Mouse (Mus musculus): ENCODE data around the gene Glcci1.

Glcci1 gene

DNA sequence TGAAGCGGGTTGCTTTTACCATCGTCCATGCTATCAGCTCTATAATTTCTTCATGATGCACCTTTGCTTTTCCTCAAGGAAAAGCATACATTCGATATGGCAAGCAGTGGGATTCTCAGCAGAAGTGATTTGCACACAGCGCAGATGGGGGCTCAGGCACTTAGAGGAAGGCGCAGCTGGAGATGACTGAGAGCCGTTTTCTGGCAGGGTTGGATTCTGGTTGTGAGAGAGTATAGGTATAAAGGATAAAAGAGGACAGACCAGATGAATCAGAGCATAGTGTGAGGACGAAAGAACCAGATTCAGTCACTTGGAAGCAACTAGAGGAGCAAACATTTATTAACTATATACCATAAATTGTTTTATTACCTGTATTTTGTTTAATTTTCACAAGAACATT lies 36.4 kb downstream of the Glcci1 start:
- no peak for DNase-seq (ENCODE audit: low spot score in 2 of 2)

DNA sequence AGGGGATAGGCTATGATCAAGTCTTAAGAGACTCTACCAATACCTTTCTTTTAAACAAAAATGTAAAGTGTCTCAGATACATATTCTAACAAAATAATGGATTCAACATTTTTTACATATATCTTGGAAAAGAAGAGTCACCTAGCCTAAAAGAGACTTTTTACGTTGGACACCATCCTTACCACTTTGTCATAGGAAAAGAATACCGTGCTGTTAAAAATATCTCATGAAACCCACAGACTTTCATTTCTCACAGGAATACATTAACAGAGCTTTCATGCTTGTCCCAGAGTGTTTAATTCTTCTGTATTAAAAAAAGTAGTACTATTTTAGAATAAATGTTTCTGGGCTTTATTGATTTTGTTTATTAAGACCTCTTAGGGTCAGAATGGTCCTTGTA lies 41.8 kb downstream of the Glcci1 start:
- DNase-seq (ENCODE audit: low spot score in 2 of 2) = no peak

DNA sequence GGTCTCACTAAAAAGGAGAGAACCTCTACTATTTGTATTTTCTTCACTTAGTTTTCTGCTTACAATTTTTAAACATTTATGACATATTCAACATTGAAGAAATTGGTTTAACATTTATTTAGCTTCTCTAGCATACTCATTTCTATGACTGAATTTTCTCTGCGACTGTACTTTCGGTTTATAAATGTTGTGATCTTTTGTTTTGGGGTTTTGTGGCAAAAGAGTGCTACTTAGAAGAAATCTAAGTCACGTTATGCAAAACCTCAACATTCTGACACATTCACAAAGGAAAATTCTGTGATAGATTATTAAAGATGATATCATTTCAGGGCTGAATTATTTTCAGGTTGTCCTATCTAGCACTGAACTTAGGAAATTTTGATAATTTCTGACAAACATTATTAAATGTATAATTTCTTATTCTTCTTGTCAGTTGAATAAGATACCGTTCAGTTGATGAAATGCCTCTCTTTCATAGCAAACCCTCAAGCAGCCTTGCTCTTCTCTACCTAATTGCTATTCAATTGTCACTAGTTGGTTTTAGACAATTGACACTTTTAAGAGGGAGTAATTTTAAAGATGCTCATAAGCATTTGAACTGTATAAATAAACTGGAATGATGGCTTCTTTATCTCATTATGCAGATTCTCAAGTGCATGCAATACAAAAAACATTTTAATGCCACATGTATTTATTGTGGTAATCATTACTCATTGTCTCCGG lies 47.6 kb downstream of the Glcci1 start:
- DNase-seq (ENCODE audit: low spot score in 2 of 2) = no peak

DNA sequence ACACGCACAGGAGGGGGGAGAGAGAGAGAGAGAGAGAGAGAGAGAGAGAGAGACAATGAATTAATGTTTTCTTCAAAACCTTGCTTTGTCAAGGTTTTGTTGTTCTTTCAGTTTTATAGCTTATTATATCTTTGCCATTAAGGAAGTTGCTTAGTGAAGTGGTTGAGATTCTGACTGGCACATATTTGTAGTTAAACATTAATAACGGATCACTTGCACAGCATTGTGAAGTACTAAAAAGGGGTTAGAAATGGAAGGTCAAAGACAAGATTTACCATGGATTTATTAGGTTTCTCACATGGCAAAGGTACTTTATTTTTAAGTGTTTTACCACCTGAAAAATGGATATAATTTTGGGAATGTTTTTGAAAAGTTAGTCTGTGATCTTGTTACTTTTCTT lies 51.3 kb downstream of the Glcci1 start:
- DNase-seq (ENCODE audit: low spot score in 2 of 2) = no peak

DNA sequence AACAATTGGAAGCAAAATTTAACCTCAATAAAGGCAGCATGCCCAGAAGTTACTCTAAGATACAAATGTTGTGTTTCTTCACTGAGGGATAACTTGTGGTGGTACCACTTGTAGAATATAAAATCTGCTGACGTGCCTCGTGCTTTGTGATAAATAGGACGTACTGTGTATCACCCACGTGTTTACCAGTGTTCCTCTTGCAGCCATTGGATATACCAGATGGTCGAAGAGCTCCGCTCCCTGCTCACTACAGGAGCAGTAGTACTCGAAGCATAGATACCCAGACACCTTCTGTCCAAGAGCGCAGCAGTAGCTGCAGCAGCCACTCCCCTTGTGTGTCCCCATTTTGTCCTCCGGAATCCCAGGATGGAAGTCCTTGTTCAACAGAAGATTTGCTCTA lies 73.0 kb downstream of the Glcci1 start:
- DNase-seq (ENCODE audit: low spot score in 2 of 2) = no peak

DNA sequence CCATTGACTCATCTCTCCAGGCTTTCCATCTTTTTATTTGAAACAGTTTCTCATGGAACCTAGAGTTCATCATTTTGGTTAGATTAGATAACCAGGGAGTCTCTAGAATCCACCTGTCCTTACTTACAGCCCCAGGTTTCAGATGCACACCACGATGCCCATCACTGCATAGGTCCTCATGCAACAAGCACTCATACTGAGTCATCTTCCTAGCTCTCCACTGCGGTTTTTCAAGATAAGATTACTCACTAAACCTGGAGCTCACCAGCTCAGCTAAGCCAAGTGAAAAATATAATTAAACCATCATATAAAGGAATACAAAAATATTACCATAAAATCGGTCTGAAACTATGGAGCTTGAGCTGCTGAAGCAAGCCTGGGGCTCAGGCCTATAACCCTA lies 74.5 kb downstream of the Glcci1 start:
- DNase-seq (ENCODE audit: low spot score in 2 of 2) = no peak

DNA sequence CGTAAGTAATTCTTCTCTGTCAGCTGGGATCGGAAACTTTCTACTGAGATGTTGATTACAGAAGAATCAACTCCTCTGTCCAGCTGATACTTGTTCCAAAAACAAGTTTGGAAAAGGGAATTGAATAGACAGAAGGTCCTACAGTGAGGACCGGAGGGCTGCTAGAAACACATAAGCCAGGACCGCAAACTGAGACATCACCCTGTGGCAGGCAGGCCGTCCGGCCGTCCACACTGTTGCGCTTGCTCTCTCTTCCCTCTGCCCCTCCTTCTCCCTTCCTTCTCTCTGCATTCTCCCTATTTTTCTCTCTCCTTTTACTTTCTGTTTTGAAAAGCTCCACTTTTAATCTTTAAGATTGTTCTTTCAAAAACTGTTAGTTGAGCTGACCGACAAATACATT lies 82.3 kb downstream of the Glcci1 start:
- no peak for DNase-seq (ENCODE audit: low spot score in 2 of 2)

DNA sequence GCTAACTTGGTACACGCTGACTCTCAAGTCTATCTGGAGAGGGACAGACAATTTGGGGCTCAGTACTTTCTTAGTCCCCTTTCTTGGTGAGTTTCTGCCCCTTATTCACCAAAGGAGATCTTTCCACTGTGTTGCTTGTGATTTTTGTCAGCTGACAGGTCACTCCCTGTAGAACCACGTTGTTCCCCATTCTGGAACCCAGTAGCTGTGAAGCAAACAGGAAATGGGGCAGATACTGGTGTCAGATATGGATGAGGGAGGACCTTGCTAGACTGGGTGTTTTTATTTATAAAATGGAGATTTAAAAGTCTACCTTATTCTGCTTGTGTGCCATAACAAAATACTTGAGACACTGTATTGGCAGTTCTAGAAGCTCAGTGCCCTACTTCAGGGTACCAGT lies 108.0 kb downstream of the Glcci1 start:
- DNase-seq (ENCODE audit: low spot score in 2 of 2) = peak in 1 of 2 experiments; percentile 9

DNA sequence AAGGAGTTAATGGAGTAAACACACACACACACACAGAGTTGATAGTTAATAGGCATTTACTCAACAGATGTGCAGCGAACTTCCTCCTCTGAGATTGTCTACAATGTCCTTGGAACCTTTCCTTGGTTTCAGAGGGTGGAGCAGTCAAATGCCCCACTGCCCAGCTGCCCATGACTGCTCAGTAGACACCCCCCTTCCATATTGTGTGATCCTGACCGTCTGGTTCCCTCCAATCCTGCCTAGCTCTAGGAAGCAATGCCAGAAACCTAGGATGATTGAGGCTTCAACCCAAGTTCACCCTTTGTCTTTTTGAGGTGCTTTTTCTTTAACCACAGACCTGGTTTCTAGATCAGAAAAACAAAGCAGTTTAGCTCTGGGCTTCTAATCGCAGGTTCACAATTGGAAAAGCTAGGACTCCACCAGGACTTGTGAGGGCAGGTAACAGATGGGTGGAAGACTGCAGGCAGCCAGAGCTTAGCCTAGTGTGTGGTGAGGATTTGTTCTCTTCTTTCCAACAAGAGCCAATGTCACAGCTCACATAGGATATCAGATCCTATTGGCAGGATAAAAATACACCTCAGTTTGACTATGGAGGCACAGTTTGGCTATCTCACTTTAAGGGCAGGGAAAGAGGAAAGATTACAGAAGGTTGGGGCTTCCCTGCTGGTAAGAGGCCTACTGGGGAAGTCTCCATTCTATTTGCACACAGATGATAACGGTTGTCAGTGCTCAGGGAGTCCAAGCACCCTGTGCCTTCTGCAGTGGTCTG lies 110.4 kb downstream of the Glcci1 start:
- DNase-seq (ENCODE audit: low spot score in 2 of 2) = no peak

DNA sequence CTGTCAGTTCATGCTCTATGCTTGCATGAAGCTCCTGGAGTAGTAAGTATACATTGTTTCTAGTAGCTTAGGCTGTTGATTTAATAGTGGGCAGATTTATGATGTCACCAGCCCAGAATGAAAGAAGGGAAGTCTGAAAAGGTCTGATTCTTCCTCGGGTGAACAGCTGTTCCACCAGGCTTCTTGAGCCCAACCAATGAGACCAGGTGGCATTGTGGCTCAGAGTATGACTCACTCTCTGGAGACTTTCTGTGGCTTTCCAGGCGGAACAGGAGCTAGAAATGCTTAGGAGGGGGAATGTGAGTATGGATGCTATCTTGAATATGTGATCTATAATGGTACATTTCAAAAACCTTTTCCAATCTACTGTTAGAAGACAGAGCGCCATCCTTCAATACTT lies 113.6 kb downstream of the Glcci1 start:
- DNase-seq (ENCODE audit: low spot score in 2 of 2) = no peak

DNA sequence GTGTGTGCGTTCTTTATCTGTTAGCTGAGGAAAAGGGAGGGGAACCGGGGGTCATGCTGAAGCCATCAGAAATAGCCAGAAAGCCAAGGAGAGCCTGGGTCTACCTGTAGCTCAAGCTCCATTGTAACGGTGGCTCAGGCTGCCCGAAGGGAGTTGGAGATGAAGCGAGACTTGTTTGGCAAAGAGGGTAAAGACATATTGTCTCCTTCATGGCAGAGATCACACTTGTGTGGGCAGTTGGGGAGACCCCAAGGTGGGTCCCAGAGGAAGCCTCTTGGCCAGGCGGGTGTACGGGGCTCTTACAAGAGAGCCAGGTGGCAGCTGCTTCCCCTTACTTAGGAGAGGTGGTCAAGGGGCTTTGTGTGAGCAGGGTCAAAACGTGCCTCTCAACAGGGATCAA lies 118.8 kb downstream of the Glcci1 start:
- DNase-seq (ENCODE audit: low spot score in 2 of 2) = no peak

DNA sequence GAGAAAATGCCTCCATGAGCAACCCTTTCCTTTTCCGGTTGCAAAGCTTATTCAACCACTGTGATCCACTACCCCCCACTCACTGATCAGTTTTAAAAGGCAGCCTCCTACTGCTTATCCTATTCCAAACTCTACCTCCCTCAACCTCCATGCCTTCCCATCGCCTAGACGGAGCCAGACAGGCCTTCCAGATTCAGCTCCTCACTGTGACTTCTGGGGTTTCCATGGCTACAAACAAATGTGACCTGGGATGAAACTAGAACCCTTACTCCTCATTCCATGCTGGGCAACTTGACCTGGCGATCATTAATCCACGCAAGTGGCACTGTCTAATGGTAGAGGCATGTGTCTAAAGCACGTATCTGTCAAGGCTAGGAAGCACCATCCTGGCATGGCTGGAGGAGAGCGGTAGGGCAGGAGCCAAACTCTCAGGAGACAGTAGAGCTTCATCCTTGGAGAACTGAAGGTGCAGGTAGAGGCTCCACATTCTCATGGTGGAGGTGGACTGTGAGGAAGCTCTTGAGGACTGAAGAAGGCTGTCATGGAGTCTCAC lies 119.4 kb downstream of the Glcci1 start:
- DNase-seq (ENCODE audit: low spot score in 2 of 2) = no peak

DNA sequence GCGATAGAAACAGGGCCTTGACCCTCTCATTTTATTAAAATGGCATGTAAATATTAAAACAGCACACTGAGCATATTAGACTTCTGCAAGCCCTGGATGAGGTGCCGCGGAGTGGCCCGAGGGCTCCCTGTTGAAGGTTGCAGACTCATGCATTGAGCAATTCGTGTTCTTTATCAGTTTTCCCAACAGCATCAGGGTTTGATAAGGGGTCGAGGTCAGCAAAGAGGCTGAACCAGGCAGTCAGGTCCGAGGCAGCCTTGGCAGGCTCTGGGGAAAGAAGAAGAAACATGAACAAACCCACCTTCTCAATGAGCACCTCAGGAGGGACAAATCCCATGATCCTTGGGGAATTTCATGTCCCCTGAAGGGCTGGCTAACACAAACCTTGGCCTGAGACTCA lies 121.1 kb downstream of the Glcci1 start:
- no peak for DNase-seq (ENCODE audit: low spot score in 2 of 2)

DNA sequence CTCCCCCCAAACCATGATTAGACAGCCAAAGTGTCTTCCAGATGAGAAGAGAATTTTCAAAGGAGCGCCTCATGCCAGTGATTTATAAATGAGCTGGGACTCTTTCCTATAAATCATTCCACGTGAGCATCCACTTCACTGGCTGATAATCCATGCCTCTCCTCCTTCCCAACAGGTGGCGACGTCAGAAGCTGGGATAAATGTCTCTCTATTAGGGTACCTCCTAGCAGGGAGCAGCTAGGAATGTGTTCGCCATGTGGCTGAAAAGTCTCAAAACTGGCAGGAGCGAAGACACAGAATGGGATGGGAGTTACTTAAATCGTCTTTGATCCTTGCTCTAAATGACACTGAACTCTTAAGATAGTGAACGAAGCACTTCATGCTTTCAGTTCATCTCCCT lies 122.0 kb downstream of the Glcci1 start:
- DNase-seq (ENCODE audit: low spot score in 2 of 2) = no peak

DNA sequence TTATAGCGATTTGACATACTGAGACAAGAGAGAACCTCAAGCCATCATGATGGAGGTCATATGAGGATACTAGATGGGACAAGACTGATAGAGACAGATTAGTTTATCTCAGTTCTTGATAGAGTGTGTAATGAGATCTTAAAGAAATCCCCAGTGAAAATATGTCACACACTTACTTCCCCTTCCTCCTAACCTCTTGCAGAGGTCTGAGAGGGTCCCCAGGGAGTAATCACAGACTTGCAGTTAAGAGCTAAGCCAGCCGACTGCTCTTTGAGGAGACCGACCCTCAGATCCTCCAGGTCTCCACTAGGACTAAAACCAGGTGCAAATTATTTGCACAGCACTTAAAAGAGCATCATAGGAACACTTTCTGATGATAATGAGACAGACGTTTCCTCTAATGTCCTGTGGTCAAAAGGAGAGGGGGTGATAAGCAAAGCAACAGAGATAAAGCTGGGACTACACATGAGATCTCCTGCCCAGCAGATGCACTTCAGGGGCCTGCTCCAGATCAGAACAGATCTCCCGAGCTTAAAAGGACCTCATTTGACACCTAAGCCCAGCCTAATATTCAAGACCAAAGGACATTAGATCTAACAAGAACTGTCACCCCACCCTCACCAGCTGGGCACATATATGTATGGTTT lies 122.7 kb downstream of the Glcci1 start:
- peak; percentile 74 to 81 for DNase-seq (ENCODE audit: low spot score in 2 of 2)

DNA sequence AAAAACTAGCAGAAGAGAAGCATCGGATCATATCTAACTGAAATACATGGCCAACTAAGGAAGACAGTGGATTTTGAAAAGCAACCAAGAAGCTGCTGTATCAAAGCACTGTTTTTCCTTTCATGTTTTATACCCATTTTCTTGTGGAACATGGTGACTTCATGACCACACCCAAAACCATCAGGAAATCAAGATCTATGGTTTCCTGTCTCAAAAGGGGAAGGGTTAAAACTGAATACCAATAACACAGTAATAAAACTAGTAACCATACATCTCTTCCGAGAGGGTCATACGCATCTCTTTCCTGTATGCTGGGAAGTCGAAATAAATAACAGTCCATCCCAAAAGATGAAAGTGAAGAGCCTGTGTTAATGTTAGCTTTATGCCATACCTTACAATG lies 123.3 kb downstream of the Glcci1 start:
- no peak for DNase-seq (ENCODE audit: low spot score in 2 of 2)

DNA sequence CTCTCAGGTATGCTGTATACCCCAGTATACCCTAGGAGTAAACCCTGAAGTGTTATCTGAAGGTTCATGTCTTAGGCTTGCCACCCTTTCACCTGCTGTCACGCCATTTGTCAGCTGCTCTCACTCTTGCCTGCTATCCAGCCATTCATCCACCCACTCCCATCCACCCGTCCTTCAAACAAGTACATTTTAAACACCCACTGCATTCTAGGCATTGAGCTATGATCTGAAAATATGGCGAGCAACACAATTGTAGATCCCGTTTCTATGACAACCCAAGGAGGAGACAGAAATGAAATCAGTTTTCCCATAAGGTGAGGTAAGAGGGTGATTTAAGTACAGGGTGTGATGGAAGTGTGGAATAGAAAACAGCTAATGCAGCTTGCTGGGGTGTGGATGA lies 128.7 kb downstream of the Glcci1 start:
- DNase-seq (ENCODE audit: low spot score in 2 of 2) = no peak

DNA sequence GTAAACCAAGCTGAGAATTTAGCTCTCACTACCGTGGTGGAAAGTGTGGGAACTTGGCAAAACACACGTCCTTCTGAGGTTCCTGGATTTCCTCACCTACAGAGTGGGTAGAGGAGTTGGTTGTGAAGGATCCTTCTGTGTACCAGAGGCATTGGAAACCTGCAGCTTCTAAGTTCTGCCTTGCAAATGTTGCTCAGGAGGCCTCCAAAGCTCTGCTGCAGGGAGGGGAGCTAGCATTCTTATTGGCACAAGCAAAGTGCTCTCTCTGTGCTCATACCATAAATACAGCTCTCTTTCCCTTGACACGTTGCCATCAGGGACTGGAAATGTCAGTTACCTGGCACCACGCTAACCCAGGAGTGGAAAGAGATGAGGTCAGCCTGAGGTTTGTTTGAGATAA lies 129.5 kb downstream of the Glcci1 start:
- DNase-seq (ENCODE audit: low spot score in 2 of 2) = no peak

DNA sequence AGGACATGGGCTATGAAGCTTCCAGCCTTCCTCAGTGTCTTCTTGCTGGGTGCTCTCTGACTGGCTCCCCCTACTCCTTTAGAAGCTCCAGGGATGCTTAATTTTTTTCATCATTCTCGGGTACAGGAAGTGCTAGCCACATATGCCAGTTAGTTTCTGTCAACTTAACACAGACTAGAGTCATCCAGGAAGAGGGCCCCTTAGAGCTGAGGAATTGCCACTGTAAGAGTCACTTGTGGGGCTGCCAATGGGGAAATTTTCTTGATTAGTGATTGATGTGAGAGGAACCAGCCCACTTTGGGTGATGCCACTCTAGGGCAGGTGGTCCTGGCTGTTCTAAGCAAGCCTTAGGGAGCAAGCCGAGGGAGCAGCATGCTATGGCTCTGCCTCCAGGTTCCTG lies 130.1 kb downstream of the Glcci1 start:
- no peak for DNase-seq (ENCODE audit: low spot score in 2 of 2)

DNA sequence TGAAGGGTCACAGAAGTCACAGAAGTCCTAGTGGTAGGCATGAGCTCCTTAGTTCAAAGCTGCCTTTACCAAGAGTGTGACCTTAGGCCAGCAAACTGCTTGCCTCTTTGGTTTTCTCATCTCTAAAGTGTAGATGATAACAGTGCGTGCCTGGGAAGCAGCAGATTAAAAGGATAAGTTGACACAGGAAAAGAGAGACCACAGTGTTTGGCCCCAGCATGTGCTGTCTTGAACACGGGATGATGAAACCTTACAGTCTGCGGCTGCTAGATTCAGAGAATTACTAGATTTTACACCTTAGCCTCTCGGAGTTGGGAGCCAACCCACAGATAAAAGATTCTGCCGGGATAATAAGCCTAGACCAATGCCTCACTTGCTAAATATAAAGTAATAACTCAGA lies 131.5 kb downstream of the Glcci1 start:
- no peak for DNase-seq (ENCODE audit: low spot score in 2 of 2)

DNA sequence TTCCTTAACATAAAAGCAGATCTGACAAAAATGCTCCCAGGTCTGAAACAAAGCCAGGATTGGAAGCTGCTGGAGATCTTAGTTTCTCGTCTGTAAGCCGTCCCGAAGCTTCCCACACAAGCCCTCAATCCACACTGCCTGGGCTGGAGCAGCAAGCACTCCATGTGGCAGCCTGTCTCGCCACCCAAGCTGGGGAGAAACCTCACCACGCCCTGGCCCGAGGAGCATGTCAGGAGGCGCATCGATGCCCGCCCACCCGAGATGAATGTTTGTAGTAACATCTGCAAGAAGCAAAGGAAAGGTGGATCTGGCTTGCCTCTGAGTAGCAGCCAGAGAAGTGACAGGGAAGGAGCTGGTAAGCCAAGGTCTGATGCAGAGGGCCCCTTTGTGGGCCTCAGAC lies 135.3 kb downstream of the Glcci1 start:
- no peak for DNase-seq (ENCODE audit: low spot score in 2 of 2)

DNA sequence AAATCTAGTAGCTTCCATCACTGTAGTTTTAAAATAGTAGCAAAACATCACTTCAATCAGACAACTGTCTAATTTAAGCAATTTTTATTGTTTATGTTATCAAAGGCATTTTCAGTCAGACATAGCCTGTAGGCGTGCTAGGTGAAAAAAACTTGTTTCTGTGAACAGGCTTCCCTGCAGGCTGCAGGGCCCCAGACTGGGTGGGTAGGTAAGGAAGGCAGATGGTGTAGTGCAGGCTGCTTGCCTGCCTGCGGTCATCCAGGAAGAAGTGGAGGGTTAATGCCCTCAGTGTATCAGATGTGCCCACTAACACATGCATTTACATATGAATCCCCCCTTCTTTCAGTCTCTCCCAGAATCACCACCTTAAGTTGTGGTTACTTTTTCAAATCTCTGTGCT lies 136.3 kb downstream of the Glcci1 start:
- no peak for DNase-seq (ENCODE audit: low spot score in 2 of 2)

Data from spleen, postnatal 36 days (tissue).